Mouse (Mus musculus): ENCODE data around the gene Mcoln2. TPM values are rescaled to one million over a fixed set of nuclear protein-coding genes. Genes with fewer than 3 reads are reported as not detected.

Gene Mcoln2
- total RNA-seq, 1 experiment = 0.40 TPM

GRCm38 (mm10) chr3:146152913-146153312, 3.3 kb downstream of the Mcoln2 start:
- H3K9ac ChIP-seq (ENCODE audit: insufficient read depth, low read depth, low read length, poor library complexity, severe bottlenecking) = no peak overlapping the region
- peaks cover 0 to 5% of the 10 kb centered on the region in 2 experiments; a peak in 1 of 4 replicates for H3K4me1 ChIP-seq (ENCODE audit: control insufficient read depth in 2 of 2, insufficient read depth in 2 of 2, low read length in 2 of 2, poor library complexity in 1 of 2)
- H3K4me3 ChIP-seq (ENCODE audit: insufficient read depth in 1 of 2, low read depth in 1 of 2, low read length in 2 of 2, poor library complexity in 1 of 2, severe bottlenecking in 1 of 2) = no peak overlapping the region
- in situ Hi-C loops (cut with MboI; ENCODE audit: low sequenced_read_pairs in 2 of 2, unreplicated experiment in 2 of 2) = no loop called here
- TF ChIP-seq HCFC1 (IDR thresholded peaks at IDR 0.05; ENCODE audit: borderline replicate concordance, insufficient read depth, low read length) (no peak), ZC3H11A (IDR thresholded peaks at IDR 0.05; ENCODE audit: borderline replicate concordance, low read depth, low read length) (no peak), ZNF384 (IDR thresholded peaks at IDR 0.05; ENCODE audit: low read depth, low read length) (no peak), CHD2 (IDR thresholded peaks at IDR 0.05; ENCODE audit: low read depth, low read length) (no peak), MAFK (IDR thresholded peaks at IDR 0.05; ENCODE audit: insufficient read depth, low read depth, low read length) (no peak)
- no peak overlapping the region for H3K27ac ChIP-seq (ENCODE audit: insufficient read depth, low read depth, low read length, poor library complexity, severe bottlenecking)
- DNase-seq (ENCODE audit: low read depth, low spot score) = no peak
- no peaks in the 10 kb centered on the region for H3K9me3 ChIP-seq (ENCODE audit: control insufficient read depth, insufficient read depth, low read depth, low read length)
- H3K36me3 ChIP-seq (ENCODE audit: control insufficient read depth, insufficient read depth, low read length, poor library complexity, severe bottlenecking) = no peaks in the 10 kb centered on the region

GRCm38 (mm10) chr3:146153862-146154611, 4.4 kb downstream of the Mcoln2 start:
- Histone ChIP-seq H3K4me3 (ENCODE audit: insufficient read depth in 1 of 2, low read depth in 1 of 2, low read length in 2 of 2, poor library complexity in 1 of 2, severe bottlenecking in 1 of 2) (no peak overlapping the region), H3K9me3 (ENCODE audit: control insufficient read depth, insufficient read depth, low read depth, low read length) (no peaks in the 10 kb centered on the region), H3K9ac (ENCODE audit: insufficient read depth, low read depth, low read length, poor library complexity, severe bottlenecking) (no peak overlapping the region), H3K4me1 (ENCODE audit: control insufficient read depth in 2 of 2, insufficient read depth in 2 of 2, low read length in 2 of 2, poor library complexity in 1 of 2) (peaks cover 0 to 5% of the 10 kb centered on the region in 2 experiments; a peak in 1 of 4 replicates), H3K36me3 (ENCODE audit: control insufficient read depth, insufficient read depth, low read length, poor library complexity, severe bottlenecking) (no peaks in the 10 kb centered on the region), H3K27ac (ENCODE audit: insufficient read depth, low read depth, low read length, poor library complexity, severe bottlenecking) (no peak overlapping the region)
- in situ Hi-C loops (cut with MboI; ENCODE audit: low sequenced_read_pairs in 2 of 2, unreplicated experiment in 2 of 2) = no loop called here
- no peak for TF ChIP-seq HCFC1 (IDR thresholded peaks at IDR 0.05; ENCODE audit: borderline replicate concordance, insufficient read depth, low read length)
- DNase-seq (ENCODE audit: low read depth, low spot score) = no peak

GRCm38 (mm10) chr3:146155628-146156576, 6.3 kb downstream of the Mcoln2 start:
- no peak overlapping the region for H3K9ac ChIP-seq (ENCODE audit: insufficient read depth, low read depth, low read length, poor library complexity, severe bottlenecking)
- no peaks in the 10 kb centered on the region for H3K36me3 ChIP-seq (ENCODE audit: control insufficient read depth, insufficient read depth, low read length, poor library complexity, severe bottlenecking)
- no peaks in the 10 kb centered on the region for H3K4me1 ChIP-seq (ENCODE audit: control insufficient read depth in 2 of 2, insufficient read depth in 2 of 2, low read length in 2 of 2, poor library complexity in 1 of 2)
- no peak overlapping the region for H3K4me3 ChIP-seq (ENCODE audit: insufficient read depth in 1 of 2, low read depth in 1 of 2, low read length in 2 of 2, poor library complexity in 1 of 2, severe bottlenecking in 1 of 2)
- no peaks in the 10 kb centered on the region for H3K9me3 ChIP-seq (ENCODE audit: control insufficient read depth, insufficient read depth, low read depth, low read length)
- DNase-seq (ENCODE audit: low read depth, low spot score) = no peak
- no peak overlapping the region for H3K27ac ChIP-seq (ENCODE audit: insufficient read depth, low read depth, low read length, poor library complexity, severe bottlenecking)
- in situ Hi-C loops (cut with MboI; ENCODE audit: low sequenced_read_pairs in 2 of 2, unreplicated experiment in 2 of 2) = no loop called here
- TF ChIP-seq ZC3H11A (IDR thresholded peaks at IDR 0.05; ENCODE audit: borderline replicate concordance, low read depth, low read length) = no peak
- no peak for TF ChIP-seq ZNF384 (IDR thresholded peaks at IDR 0.05; ENCODE audit: low read depth, low read length)
- no peak for TF ChIP-seq HCFC1 (IDR thresholded peaks at IDR 0.05; ENCODE audit: borderline replicate concordance, insufficient read depth, low read length)
- TF ChIP-seq CHD2 (IDR thresholded peaks at IDR 0.05; ENCODE audit: low read depth, low read length) = no peak
- TF ChIP-seq MAFK (IDR thresholded peaks at IDR 0.05; ENCODE audit: insufficient read depth, low read depth, low read length) = no peak

DNA sequence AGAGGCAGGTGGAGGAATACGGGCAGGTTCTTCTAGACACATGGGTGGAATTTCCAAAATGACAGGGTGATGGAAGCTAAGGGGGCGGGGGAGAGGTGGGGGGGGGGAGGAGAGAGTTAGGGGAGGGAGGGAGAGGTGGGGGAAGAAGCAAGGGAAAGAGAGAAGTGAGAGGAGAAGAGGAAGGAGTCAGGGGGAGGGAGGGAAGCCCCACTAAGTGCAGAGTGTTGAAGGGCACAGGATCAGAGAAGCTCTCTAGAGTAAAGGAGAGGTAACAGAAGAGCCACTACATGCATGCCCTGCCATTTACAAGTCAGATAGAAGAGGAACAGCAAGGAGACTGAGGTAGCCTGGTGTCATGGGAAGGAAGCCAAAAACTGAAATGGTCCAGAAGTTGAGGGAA, 7.2 kb downstream of the Mcoln2 start:
- Histone ChIP-seq H3K9me3 (ENCODE audit: control insufficient read depth, insufficient read depth, low read depth, low read length) (no peaks in the 10 kb centered on the region), H3K9ac (ENCODE audit: insufficient read depth, low read depth, low read length, poor library complexity, severe bottlenecking) (no peak overlapping the region), H3K4me1 (ENCODE audit: control insufficient read depth in 2 of 2, insufficient read depth in 2 of 2, low read length in 2 of 2, poor library complexity in 1 of 2) (no peaks in the 10 kb centered on the region), H3K36me3 (ENCODE audit: control insufficient read depth, insufficient read depth, low read length, poor library complexity, severe bottlenecking) (no peaks in the 10 kb centered on the region), H3K27ac (ENCODE audit: insufficient read depth, low read depth, low read length, poor library complexity, severe bottlenecking) (no peak overlapping the region), H3K4me3 (ENCODE audit: insufficient read depth in 1 of 2, low read depth in 1 of 2, low read length in 2 of 2, poor library complexity in 1 of 2, severe bottlenecking in 1 of 2) (no peak overlapping the region)
- TF ChIP-seq ZNF384 (IDR thresholded peaks at IDR 0.05; ENCODE audit: low read depth, low read length) = no peak
- no peak for TF ChIP-seq CHD2 (IDR thresholded peaks at IDR 0.05; ENCODE audit: low read depth, low read length)
- in situ Hi-C loops (cut with MboI; ENCODE audit: low sequenced_read_pairs in 2 of 2, unreplicated experiment in 2 of 2) = no loop called here
- DNase-seq (ENCODE audit: low read depth, low spot score) = no peak
